ENCODE assay signal across 25 mouse cellular contexts in genomic region chr13:41468277-41468676, GRCm38 (mm10). TPM values are rescaled to one million over a fixed set of nuclear protein-coding genes. Genes with fewer than 3 reads are reported as not detected.
DNase-seq lines count a peak whose midpoint lies in the region; ATAC-seq and TF ChIP-seq lines count a peak whose summit lies in the region.
"Had no signal": no experiment of that assay in that cellular context is flagged by ENCODE, and none has a peak within 500 bp of the region (broad histone marks: within the 10 kb centered on the region; RNA-seq: fewer than 3 reads in every experiment).

No protein-coding gene starts in this region.

- H3K9me3 ChIP-seq in lung, embryonic 16.5 days (ENCODE audit: control insufficient read depth, low read length) = no peaks in the 10 kb centered on the region
- H3K9me3 ChIP-seq: forebrain, embryonic 10.5 days; heart, embryonic 15.5 days; midbrain, embryonic 15.5 days; neural tube, embryonic 13.5 days had no signal

- 53% methylated on average over 5 of the region's 5 CpGs for WGBS in lung, embryonic 16.5 days

- H3K4me1 ChIP-seq in lung, embryonic 16.5 days (replicated peaks; ENCODE audit: control insufficient read depth, insufficient read depth, low read length) = no peaks in the 10 kb centered on the region
- H3K4me1 ChIP-seq: midbrain, embryonic 15.5 days; neural tube, embryonic 13.5 days had no signal

- no peak for ATAC-seq in lung, embryonic 16.5 days (ENCODE audit: low read depth)
- ATAC-seq: forebrain, embryonic 16.5 days; midbrain, embryonic 15.5 days had no signal

- H3K4me2 ChIP-seq in lung, embryonic 16.5 days (ENCODE audit: low read depth, low read length) = no peak overlapping the region
- H3K4me2 ChIP-seq: heart, embryonic 15.5 days; hindbrain, embryonic 14.5 days; lung, embryonic 14.5 days; midbrain, embryonic 15.5 days; neural tube, embryonic 13.5 days had no signal

- no peaks in the 10 kb centered on the region for H3K27me3 ChIP-seq in lung, embryonic 16.5 days (ENCODE audit: control insufficient read depth, insufficient read depth, low read depth, low read length)
- H3K27me3 ChIP-seq: midbrain, embryonic 15.5 days; neural tube, embryonic 13.5 days had no signal

- no peak overlapping the region for H3K9ac ChIP-seq in lung, embryonic 16.5 days (ENCODE audit: low read length)
- H3K9ac ChIP-seq: heart, embryonic 15.5 days; hindbrain, embryonic 14.5 days; lung, embryonic 14.5 days; midbrain, embryonic 15.5 days; neural tube, embryonic 13.5 days had no signal

- H3K36me3 ChIP-seq in lung, embryonic 16.5 days (ENCODE audit: control insufficient read depth, insufficient read depth, low read length) = no peaks in the 10 kb centered on the region
- H3K36me3 ChIP-seq: forebrain, embryonic 10.5 days; heart, embryonic 15.5 days; midbrain, embryonic 15.5 days; neural tube, embryonic 13.5 days had no signal

- DNase-seq in gastrocnemius, adult 2 months = no peak
- no peak for DNase-seq in gastrocnemius, adult 8-10 months (ENCODE audit: low spot score in 2 of 2)
- no peak for DNase-seq in lung, postnatal 14 days
- peak; percentile 61 for DNase-seq in lung, postnatal 25 days (ENCODE audit: low spot score)
- DNase-seq in left cerebral cortex, adult 2 months (ENCODE audit: extremely low spot score in 1 of 2, low spot score in 2 of 2) = no peak
- DNase-seq in adrenal gland, postnatal 4 days (ENCODE audit: low spot score in 2 of 2) = no peak
- DNase-seq: adrenal gland, postnatal 25 days; cerebellum, adult 18-20 months; cerebellum, postnatal 14 days; gastrocnemius, postnatal 25 days; heart, postnatal 36 days; kidney, adult 8-10 months; kidney, postnatal 10 days; lung, embryonic 14.5 days; right cerebral cortex, postnatal 4 days; thymus, adult 18-20 months; thymus, postnatal 36 days had no signal

- H3K27ac ChIP-seq in gastrocnemius, adult 2 months = peak overlapping the region; percentile 84
- peak overlapping the region; percentile 69 for H3K27ac ChIP-seq in lung, embryonic 16.5 days (ENCODE audit: low read length)
- H3K27ac ChIP-seq in left cerebral cortex, adult 2 months = no peak overlapping the region
- H3K27ac ChIP-seq: forebrain, embryonic 10.5 days; heart, embryonic 15.5 days; hindbrain, embryonic 14.5 days; midbrain, embryonic 15.5 days; neural tube, embryonic 13.5 days had no signal

- no peak for TF ChIP-seq CTCF in gastrocnemius, adult 2 months (IDR thresholded peaks at IDR 0.05)
- TF ChIP-seq CTCF in left cerebral cortex, adult 2 months (IDR thresholded peaks at IDR 0.05) = no peak

- intact Hi-C loops in gastrocnemius, adult 2 months (cut with DNase I) = no loop called here
- intact Hi-C loops in left cerebral cortex, adult 2 months (cut with DNase I) = no loop called here

- H3K4me3 ChIP-seq in gastrocnemius, adult 2 months = no peak overlapping the region
- no peak overlapping the region for H3K4me3 ChIP-seq in lung, embryonic 16.5 days (ENCODE audit: low read length)
- no peak overlapping the region for H3K4me3 ChIP-seq in left cerebral cortex, adult 2 months
- H3K4me3 ChIP-seq: forebrain, embryonic 10.5 days; heart, embryonic 15.5 days; midbrain, embryonic 15.5 days; myocyte; neural tube, embryonic 13.5 days had no signal

RNA-seq across cellular contexts. Expression of gene Nedd9, which starts 18.9 kb away (rescaled TPM):
- 10 to 100 TPM in 1 of 2 experiments, 1 to 10 TPM in 1; 4.2 to 11.2 TPM for total RNA-seq in gastrocnemius, adult 2 months (2021)
- total RNA-seq in gastrocnemius, adult 8-10 months (2022) = 1 to 10 TPM; 2.0 to 7.9 (median 2.4) TPM
- polyA plus RNA-seq in lung, embryonic 16.5 days (2015; fragmentation: Nextera tagmentation; extraction: Ambion mirVana) = 76.1 and 77.6 TPM in 2 replicates
- 10 to 100 TPM in 1 of 2 experiments, 1 to 10 TPM in 1; 9.5 to 11.2 TPM for total RNA-seq in left cerebral cortex, adult 2 months (2021)
- total RNA-seq in adrenal gland, postnatal 4 days (2021) = 10 to 100 TPM; 31.6 to 37.2 TPM
